Mouse (Mus musculus) natural killer cell, adult 2 months (primary cell): ENCODE results near the gene Usp32.
"Not testable (repeated sequence)": the region's sequence is repeated elsewhere in the genome, so short reads cannot be mapped to it uniquely, and the experiment has no call there.

Experiments
- DNase-seq, 2 experiments: peaks; one replicate each; pipeline ENCODE4 v3.0.0; 2022; ENCODE audit warnings: low spot score in 2 of 2

Gene Usp32

GRCm38 (mm10) chr11:85139581-85140540, at the start of gene Usp32:
Usp32 (minus strand) TSS chr11:85140161.
- peak; percentile 91 to 94 for DNase-seq

GRCm38 (mm10) chr11:85189110-85189509, 49.1 kb upstream of the Usp32 start:
- DNase-seq: no peak

GRCm38 (mm10) chr11:85184839-85185238, 44.9 kb upstream of the Usp32 start:
- no peak for DNase-seq

- peak; percentile 50 to 68 for DNase-seq
Observed at GRCm38 (mm10) chr11:85184082-85184481, 44.1 kb upstream of the Usp32 start.

GRCm38 (mm10) chr11:85183284-85183779, 43.4 kb upstream of the Usp32 start:
- no peak for DNase-seq

- peak; percentile 23 to 56 for DNase-seq
Observed at GRCm38 (mm10) chr11:85182617-85183283, 42.8 kb upstream of the Usp32 start.

GRCm38 (mm10) chr11:85178413-85178812, 38.5 kb upstream of the Usp32 start:
- DNase-seq: no peak

- no peak for DNase-seq
Observed at GRCm38 (mm10) chr11:85177761-85178160, 37.8 kb upstream of the Usp32 start.

- no peak for DNase-seq
Observed at GRCm38 (mm10) chr11:85175941-85176340, 36.0 kb upstream of the Usp32 start.

- no peak for DNase-seq
Observed at GRCm38 (mm10) chr11:85170833-85171232, 30.9 kb upstream of the Usp32 start.

GRCm38 (mm10) chr11:85170058-85170740, 30.2 kb upstream of the Usp32 start, which contains the start of gene 1700125H20Rik:
1700125H20Rik (plus strand) TSS chr11:85170404.
- peak; percentile 72 to 80 for DNase-seq

GRCm38 (mm10) chr11:85167503-85167902, 27.5 kb upstream of the Usp32 start:
- DNase-seq: no peak

GRCm38 (mm10) chr11:85164371-85164770, 24.4 kb upstream of the Usp32 start:
- no peak for DNase-seq

GRCm38 (mm10) chr11:85163014-85163413, 23.1 kb upstream of the Usp32 start:
- not testable (repeated sequence) for DNase-seq

GRCm38 (mm10) chr11:85157301-85157700, 17.3 kb upstream of the Usp32 start:
- no peak for DNase-seq

- DNase-seq: no peak
Observed at GRCm38 (mm10) chr11:85152256-85152930, 12.4 kb upstream of the Usp32 start.

- no peak for DNase-seq
Observed at GRCm38 (mm10) chr11:85138776-85139474, 1.0 kb downstream of the Usp32 start.

- no peak for DNase-seq
Observed at GRCm38 (mm10) chr11:85131542-85131941, 8.4 kb downstream of the Usp32 start.

- DNase-seq: no peak
Observed at GRCm38 (mm10) chr11:85128883-85129282, 11.1 kb downstream of the Usp32 start.

GRCm38 (mm10) chr11:85126257-85127102, 13.5 kb downstream of the Usp32 start:
- peak; percentile 9 to 31 for DNase-seq
